Mouse (Mus musculus): ENCODE data around the gene Srp72. TPM values are rescaled to one million over a fixed set of nuclear protein-coding genes. Genes with fewer than 3 reads are reported as not detected.

Gene Srp72
- polyA plus RNA-seq (2012; ENCODE audit: insufficient read depth, insufficient read length, missing spikeins): 34.9 and 55.9 TPM in 2 replicates

DNA sequence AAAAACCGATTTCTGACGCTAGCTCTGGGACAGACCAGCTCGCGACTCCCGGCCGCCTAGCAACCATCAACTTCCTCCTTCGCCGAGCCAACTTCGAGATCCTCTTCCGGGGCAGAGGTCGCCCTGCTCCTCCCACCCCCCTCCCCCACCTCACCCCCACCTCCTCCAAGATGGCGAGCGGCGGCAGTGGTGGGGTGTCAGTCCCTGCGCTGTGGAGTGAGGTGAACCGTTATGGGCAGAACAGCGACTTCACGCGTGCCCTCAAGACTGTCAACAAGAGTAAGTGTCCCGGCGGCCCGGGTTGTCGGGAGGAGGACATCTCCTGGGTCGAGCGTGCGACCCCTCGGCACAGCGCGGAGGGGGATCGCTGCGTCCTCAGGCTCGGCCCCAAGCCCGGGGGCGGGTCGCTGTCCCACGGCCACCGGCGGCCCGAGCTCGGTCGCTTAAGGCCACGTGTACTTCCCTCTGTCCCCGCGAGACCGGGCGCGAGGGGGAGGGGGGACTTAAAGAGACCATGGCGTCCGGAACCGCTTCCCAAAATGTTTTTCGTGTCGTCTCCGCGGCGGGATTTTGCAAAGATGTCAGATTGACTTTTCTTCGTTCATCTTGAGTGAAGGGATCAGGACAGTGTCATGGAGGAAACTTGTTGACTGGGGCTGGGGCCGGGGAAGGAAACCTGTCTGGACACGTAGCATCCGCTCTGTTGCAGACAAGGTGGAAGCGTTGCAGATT, at the start of gene Srp72:
Gene Srp72 (plus strand): TSS at position 130 of the 732 bp plus-strand sequence.
- H3K4me1 ChIP-seq (ENCODE audit: control insufficient read depth, insufficient read depth, insufficient read length, low read length): no peaks in the 10 kb centered on the region; the same call in 1 of the 2 replicates
- H3K4me3 ChIP-seq (ENCODE audit: insufficient read depth, low read depth, low read length): peak within 1 kb of the TSS; percentile 98
- H3K27ac ChIP-seq (replicated peaks; ENCODE audit: low read depth, low read length): peak within 1 kb of the TSS; percentile 97

DNA sequence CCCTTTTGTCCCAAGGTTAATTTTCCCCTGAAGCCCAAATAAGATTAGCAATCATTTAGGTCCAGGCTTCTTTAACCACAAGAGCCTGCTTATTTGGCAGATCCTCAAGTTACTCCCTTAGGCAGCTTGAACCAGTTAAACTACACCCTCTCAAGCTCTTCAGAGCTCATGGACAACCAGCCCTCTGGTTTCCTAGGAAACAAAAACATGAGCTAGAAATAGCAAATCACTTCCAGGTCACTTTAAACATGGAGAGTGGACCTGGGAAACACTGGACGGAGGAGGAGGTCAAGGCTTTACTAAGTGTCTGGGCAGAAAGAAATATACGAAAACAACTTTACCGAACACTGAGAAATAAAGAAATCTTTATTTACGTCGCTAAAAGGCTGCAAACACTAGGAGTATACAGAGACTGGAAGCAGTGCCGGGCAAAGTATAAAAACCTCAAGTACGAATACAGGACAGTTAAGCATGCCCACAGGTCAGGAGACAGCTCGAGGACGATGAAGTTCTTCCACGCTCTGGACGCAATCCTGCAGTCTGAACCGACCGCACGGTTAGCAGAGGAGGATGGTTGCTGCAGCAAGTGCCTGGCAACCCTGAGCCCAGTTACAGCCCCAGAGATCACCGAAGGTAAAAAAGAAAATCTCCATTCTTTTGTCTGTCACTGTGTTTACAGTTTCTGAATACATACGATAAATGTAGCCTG, 46.2 kb upstream of the Srp72 start:
- peak overlapping the region; percentile 56; the same call in 1 of the 2 replicates for H3K27ac ChIP-seq (replicated peaks; ENCODE audit: low read depth, low read length)
- H3K4me3 ChIP-seq (ENCODE audit: insufficient read depth, low read depth, low read length): peak overlapping the region; percentile 41
- peaks cover 3% of the 10 kb centered on the region for H3K4me1 ChIP-seq (ENCODE audit: control insufficient read depth, insufficient read depth, insufficient read length, low read length)

DNA sequence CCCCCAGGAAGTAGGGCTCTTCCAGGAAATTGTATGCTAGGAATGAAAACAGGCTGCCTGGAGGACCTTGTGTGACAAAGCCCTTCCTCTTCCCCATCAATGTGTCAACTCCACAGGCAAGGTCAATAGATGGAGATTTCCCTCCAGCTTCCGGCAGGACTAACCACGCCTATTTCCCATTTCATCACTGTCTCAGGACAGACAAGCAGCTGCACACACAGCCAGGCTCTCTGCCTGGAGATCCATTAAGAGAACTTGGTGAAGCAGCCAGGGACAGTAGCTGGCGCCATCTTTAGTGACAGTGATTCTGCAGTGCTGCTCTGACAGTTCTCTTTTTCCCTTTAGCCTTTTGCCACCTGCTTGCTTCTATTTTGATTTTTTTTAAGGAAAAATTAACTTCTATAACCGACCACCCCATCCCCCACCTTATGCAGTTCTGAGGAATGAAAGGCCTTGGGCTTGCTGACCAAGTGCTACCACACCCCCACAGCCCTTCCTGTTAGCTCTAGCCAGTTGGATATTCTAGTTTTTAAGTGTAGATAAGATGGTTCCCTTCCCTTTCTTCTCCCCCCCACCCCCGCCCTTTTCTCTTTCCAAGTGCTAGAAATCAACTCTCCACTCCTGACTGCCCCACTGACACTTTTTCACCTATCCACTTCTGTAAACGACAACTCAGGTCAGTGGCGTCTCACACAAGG, 45.2 kb upstream of the Srp72 start:
- H3K4me3 ChIP-seq (ENCODE audit: insufficient read depth, low read depth, low read length): no peak overlapping the region
- H3K27ac ChIP-seq (replicated peaks; ENCODE audit: low read depth, low read length): no peak overlapping the region
- peaks cover 3% of the 10 kb centered on the region for H3K4me1 ChIP-seq (ENCODE audit: control insufficient read depth, insufficient read depth, insufficient read length, low read length)

DNA sequence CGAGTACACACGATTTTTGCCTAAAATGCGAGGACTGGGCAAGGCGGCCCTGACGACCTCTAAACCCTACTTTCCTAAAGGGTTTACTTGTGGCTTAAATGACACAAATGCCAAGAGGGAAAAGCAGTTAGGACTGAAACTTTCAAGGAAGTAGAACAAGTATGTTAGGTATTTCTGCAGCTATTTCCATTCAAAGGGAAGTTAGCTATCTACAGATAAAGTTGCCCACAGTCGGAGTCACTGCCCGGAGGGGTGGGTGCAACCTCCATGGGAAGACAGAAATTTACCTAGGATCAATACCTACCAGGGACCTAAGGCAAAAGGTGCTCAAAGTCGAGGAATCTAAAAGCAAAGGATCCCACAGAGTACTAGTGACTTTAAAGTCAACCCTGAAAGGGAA, 34.8 kb upstream of the Srp72 start:
- Histone ChIP-seq H3K4me3 (ENCODE audit: insufficient read depth, low read depth, low read length) (no peak overlapping the region), H3K27ac (replicated peaks; ENCODE audit: low read depth, low read length) (no peak overlapping the region), H3K4me1 (ENCODE audit: control insufficient read depth, insufficient read depth, insufficient read length, low read length) (no peaks in the 10 kb centered on the region)

DNA sequence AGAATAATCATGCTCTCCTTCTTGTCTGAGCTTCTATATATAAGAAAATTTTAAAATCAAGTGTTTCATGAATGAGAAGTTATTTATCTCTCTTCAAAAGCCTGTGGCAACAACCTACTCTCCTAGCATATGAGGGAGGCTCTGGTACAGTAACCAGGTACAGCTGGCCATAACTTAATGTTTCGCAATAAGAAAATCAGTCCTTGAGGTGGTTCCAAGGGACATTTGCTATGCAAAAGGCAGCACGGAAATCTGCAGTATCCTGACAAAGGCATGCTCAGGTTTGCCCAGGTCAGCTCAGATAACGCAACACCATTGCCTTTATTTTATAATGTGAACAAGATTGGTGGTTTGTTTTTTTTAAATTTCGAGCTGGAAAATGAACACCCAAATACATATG, 32.5 kb upstream of the Srp72 start:
- no peak overlapping the region for H3K4me3 ChIP-seq (ENCODE audit: insufficient read depth, low read depth, low read length)
- no peak overlapping the region for H3K27ac ChIP-seq (replicated peaks; ENCODE audit: low read depth, low read length)
- no peaks in the 10 kb centered on the region for H3K4me1 ChIP-seq (ENCODE audit: control insufficient read depth, insufficient read depth, insufficient read length, low read length)

DNA sequence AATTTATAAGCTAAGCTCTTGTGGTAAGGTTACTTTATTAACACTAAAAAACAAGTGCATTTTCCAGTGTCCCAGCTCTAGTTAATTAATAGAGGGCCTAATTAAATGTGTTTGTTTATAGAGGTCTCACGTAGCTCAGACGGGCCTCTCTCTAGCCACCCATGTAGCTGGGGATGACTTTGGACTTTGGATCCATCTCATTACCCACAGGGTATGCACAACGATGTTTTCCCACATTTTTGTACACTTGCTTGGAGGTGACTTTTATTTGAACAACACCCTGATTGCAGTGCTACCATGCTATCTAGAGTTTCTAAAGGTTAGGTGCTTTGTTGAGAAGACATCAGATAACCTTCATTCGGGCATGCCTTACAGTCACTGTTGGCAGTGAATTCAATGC, 32.0 kb upstream of the Srp72 start:
- H3K4me3 ChIP-seq (ENCODE audit: insufficient read depth, low read depth, low read length): no peak overlapping the region
- no peak overlapping the region for H3K27ac ChIP-seq (replicated peaks; ENCODE audit: low read depth, low read length)
- H3K4me1 ChIP-seq (ENCODE audit: control insufficient read depth, insufficient read depth, insufficient read length, low read length): peaks cover 3% of the 10 kb centered on the region; the same call in 1 of the 2 replicates

DNA sequence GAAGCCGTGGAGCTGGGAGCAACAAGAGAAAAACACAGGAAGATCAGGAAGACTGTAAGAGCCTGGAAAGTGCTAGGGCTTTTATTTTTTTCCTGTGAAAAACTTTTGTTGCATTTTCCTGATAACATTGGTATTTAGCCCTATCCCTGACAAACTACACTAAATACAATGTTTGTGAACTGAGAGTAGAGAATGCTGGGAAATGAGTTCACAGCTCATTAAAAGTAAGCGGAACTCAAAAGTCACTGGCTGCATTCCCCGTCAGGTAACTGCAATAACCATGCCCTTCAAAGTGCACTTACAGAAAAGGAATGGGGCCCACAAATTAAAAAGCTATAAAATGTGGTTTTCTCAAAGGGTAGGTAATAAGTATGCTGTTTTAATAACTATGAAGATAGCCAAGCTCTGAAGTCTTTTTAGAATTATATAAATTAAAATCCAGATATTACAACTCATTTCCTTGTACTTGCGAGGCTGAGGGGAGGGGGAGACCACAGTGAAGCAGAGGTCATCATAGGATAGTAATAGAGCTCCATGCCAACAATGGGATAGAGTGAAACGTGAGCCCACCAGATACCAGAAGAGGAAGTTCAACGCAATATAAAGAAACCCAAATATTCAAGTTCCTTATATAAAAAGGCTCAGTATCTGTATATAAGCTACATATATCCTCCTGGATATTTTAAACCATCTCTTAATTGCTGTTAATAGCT, 29.4 kb upstream of the Srp72 start:
- Histone ChIP-seq H3K4me3 (ENCODE audit: insufficient read depth, low read depth, low read length) (no peak overlapping the region), H3K4me1 (ENCODE audit: control insufficient read depth, insufficient read depth, insufficient read length, low read length) (peaks cover 3% of the 10 kb centered on the region; the same call in 1 of the 2 replicates), H3K27ac (replicated peaks; ENCODE audit: low read depth, low read length) (no peak overlapping the region)

DNA sequence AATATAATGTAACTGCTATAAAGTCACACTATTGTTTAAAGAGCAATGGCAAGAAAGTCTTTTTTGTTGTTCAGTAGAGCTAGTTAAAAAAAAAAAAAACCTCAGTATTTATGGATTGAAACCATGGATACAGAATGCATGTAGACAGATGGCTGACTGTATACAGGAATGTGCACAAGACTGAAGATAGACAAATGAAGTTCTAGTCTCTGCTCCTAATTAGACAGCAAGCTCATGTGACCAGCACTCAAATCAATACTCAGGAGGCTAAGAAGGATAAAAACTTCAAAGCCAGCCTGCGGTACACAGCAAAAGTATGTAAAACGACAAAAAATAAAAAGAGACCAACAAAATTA, 28.8 kb upstream of the Srp72 start:
- H3K27ac ChIP-seq (replicated peaks; ENCODE audit: low read depth, low read length): no peak overlapping the region

DNA sequence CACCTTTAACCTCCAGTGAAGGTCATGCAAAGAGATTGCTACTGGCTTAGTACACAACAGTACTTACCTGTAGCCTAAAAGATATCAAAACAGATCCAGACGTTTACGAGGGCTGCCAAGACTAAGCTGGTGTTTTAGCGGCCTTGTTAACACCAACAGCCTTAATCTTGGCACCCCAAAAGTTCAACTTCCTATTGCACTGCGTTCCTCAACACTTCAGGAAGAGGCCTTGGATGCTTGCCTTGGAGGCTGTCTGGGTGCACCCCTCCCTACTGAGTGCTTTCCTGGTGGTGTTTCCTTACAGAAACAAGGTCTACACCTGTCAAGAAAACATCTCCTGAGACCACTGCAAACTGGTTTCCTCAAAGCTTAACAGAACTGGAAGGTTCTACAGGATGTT, 27.3 kb upstream of the Srp72 start:
- H3K4me1 ChIP-seq (ENCODE audit: control insufficient read depth, insufficient read depth, insufficient read length, low read length): peaks cover 5% of the 10 kb centered on the region; the same call in 1 of the 2 replicates
- no peak overlapping the region for H3K27ac ChIP-seq (replicated peaks; ENCODE audit: low read depth, low read length)
- H3K4me3 ChIP-seq (ENCODE audit: insufficient read depth, low read depth, low read length): no peak overlapping the region

More for the DNA sequence above, 28.8 kb upstream of the Srp72 start:
- H3K4me3 ChIP-seq (ENCODE audit: insufficient read depth, low read depth, low read length): no peak overlapping the region
- H3K4me1 ChIP-seq (ENCODE audit: control insufficient read depth, insufficient read depth, insufficient read length, low read length): peaks cover 5% of the 10 kb centered on the region; the same call in 1 of the 2 replicates

DNA sequence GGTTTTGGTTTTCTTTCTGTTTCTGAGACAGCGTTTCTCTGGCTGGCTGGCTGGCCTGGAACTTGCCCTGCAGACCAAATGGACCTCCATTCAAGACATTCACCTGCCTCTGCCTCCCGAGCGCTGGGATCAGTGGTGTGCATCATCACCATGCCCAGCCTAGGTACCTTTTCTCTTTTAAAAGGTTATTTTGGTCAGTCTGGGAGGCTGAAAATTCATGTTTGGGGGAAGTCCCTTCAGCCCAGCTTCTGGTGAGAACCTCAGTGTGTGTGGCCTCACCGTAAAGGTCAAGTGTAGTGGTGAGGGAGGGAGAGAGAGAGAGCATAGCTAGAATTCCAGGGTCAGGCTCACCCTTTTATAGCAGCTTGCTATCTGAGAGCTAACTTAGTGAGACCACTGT, 26.7 kb upstream of the Srp72 start:
- H3K4me1 ChIP-seq (ENCODE audit: control insufficient read depth, insufficient read depth, insufficient read length, low read length): peaks cover 5% of the 10 kb centered on the region; the same call in 1 of the 2 replicates
- H3K4me3 ChIP-seq (ENCODE audit: insufficient read depth, low read depth, low read length): no peak overlapping the region
- H3K27ac ChIP-seq (replicated peaks; ENCODE audit: low read depth, low read length): no peak overlapping the region

DNA sequence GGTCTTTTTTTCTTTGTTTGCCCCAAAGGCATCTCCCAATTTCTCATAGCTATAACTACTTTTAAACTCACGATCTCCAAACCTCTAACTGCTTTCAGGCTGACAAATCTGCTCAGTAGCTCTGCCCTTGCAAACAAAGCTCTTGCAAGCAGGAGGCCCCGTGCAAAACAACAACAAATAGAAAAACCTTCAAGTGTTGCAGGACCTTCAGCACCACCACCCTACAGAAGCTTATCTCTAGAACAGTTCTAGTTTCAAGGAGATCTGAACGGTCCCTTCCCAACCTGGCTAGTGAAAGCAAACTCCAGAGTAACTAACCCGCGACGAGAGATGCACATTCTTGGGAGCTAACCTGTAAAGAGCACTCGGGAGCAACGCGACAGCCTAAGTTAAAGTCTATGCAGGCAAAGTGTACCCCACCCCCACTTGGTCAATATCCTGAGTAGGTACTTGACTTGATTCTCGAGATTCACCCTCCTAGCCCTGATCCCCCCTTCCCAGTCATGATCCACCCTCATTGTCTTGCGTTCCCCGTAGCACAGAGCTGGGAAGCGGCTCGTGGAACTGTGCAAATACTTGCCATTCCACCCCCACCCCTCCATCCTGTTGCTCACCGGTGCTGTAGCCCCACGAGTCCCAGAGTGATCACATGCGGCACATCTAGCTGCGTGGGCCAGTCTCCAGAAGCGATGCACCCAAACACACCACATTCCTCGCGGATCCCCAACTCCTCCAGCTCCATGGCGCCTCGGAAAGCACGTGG, 24.0 kb upstream of the Srp72 start:
- peak overlapping the region; percentile 74 for H3K4me3 ChIP-seq (ENCODE audit: insufficient read depth, low read depth, low read length)
- peaks cover 11% of the 10 kb centered on the region; the same call in 1 of the 2 replicates for H3K4me1 ChIP-seq (ENCODE audit: control insufficient read depth, insufficient read depth, insufficient read length, low read length)
- peak overlapping the region; percentile 33 for H3K27ac ChIP-seq (replicated peaks; ENCODE audit: low read depth, low read length)

DNA sequence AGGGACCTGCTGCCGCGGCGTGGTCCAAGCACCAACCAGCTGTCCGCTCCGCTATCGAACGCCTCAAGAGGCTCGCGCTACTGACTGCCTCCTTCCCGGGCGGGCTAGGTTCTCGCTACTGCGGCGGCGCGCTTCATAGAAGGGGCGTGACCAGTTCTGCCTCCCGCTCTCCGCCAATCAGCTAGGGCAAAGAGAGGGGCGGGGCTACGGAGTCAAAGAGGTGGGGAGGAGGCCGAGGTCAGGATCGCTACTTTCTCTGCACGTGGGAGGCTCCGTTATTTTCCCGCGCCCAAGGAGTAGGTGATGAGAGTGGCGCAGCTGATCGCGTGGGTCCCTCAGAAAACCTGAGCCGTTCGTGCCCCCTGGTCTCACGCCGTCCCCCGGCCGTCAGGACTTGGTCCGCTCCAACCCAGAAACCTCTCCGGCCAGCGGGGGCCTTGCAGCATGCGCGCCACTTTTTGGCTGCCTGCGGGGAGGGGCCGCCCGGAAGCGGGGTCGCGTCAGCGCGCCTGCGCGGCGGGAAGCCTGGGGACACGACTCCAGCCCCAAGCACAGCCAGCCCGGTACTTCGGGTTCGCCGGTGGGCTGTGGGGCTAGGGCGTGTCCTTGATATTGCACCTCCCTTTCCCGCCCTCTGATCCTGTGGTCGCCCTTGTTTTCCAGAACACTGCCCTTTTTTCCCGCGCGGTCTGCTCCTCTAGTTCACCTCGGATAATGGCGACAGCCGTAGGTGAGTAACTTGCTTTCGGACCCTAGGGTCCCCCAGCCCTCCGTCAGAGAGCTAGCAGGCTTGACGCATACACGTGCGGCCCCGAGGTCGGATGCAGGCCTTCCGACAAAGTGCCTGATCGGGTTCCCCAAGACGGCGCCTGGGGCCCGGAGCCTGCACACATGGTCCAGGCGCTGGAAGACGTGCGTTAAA, 23.1 kb upstream of the Srp72 start, which contains the start of the genes Paics and Ppat:
Gene Paics (plus strand): TSS at position 202 of the 922 bp plus-strand sequence.
Gene Ppat (minus strand): TSS at position 473 of the 922 bp plus-strand sequence.
- Histone ChIP-seq H3K27ac (replicated peaks; ENCODE audit: low read depth, low read length) (peak within 1 kb of the TSS; percentile 59), H3K4me1 (ENCODE audit: control insufficient read depth, insufficient read depth, insufficient read length, low read length) (peaks cover 11% of the 10 kb centered on the region; the same call in 1 of the 2 replicates), H3K4me3 (ENCODE audit: insufficient read depth, low read depth, low read length) (peak within 1 kb of the TSS; percentile 74)
